Mouse (Mus musculus): ENCODE measurements around the gene Aatk.

The Aatk gene

GRCm38 (mm10) chr11:120046553-120047191 lies at the start of gene Aatk:
Gene Aatk (minus strand): TSS chr11:120047167.
- in situ Hi-C loops (cut with MboI; ENCODE audit: unreplicated experiment in 2 of 2), result no loop called here

GRCm38 (mm10) chr11:120092817-120093591 lies 46.0 kb upstream of the Aatk start:
- in situ Hi-C loops (cut with MboI; ENCODE audit: unreplicated experiment in 2 of 2), result no loop called here

- in situ Hi-C loops (cut with MboI; ENCODE audit: unreplicated experiment in 2 of 2), result no loop called here
Observed at GRCm38 (mm10) chr11:120090661-120091060, 43.7 kb upstream of the Aatk start.

DNA sequence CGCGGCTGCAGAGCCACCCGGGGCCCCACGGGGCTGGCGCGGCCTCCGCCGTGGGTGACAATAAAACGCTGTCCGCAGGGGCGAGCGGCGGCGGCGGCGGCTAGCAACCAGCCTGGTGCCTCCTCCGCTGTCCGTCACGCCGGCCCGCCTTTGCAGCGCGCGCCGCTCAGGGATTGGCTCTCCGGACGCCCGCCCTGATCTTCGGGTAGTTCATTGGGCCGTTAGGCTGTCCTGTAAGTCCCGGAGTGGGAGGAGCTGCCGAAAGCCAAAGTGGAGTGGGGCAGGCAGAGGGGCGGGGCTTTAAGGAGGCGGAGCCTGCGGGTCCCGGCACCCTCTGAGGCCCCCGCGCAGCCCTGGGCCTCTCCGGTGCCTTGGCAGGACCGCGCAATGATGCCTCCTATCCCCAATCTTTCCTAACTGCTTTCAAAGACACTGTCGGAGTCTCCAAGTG lies 39.8 kb upstream of the Aatk start, which contains the start of gene Cep131:
Gene Cep131, minus strand, starts transcription at position 126 of the 451 bp plus-strand sequence.
- in situ Hi-C loops (cut with MboI; ENCODE audit: unreplicated experiment in 2 of 2), result no loop called here

GRCm38 (mm10) chr11:120085891-120086627 lies 39.1 kb upstream of the Aatk start:
- in situ Hi-C loops (cut with MboI; ENCODE audit: unreplicated experiment in 2 of 2), result no loop called here

GRCm38 (mm10) chr11:120080282-120080681 lies 33.3 kb upstream of the Aatk start:
- in situ Hi-C loops (cut with MboI; ENCODE audit: unreplicated experiment in 2 of 2), result no loop called here

GRCm38 (mm10) chr11:120076191-120076590 lies 29.2 kb upstream of the Aatk start:
- in situ Hi-C loops (cut with MboI; ENCODE audit: unreplicated experiment in 2 of 2), result no loop called here

DNA sequence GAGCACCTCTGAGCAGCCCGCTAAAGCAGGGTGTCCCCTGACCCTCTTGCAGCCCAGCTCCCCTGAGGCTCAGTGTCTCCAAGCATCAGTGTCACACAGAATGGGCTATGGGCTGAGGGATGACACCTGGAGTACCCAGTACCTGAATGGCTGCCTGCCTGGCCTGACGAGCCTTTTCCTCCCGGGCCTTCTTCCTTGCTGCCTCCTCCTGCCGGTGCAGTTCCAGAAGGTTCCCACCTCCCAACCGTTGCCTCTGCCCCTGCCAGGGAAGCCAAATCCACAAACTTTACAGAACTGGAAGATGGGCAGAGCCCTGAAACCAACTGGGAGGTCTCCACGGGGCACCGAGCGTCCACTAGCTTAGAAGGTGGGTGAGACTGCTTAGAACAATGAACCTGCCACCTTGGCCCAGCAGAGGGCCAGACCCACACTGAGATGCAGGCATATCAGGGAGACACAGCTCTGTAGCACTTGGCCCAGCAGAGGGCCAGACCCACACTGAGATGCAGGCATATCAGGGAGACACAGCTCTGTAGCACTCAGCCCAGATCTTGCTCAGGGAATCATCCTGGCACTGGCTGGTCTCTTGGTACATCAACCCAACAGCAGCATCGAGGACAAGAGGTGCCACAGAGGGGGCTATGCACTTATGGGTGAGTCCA lies 26.1 kb upstream of the Aatk start:
- in situ Hi-C loops (cut with MboI; ENCODE audit: unreplicated experiment in 2 of 2), result loop anchor here in 1 of 2 experiments (5.0 kb wide), 1 partner anchor 46 kb away; no protein-coding TSS in a partner anchor

DNA sequence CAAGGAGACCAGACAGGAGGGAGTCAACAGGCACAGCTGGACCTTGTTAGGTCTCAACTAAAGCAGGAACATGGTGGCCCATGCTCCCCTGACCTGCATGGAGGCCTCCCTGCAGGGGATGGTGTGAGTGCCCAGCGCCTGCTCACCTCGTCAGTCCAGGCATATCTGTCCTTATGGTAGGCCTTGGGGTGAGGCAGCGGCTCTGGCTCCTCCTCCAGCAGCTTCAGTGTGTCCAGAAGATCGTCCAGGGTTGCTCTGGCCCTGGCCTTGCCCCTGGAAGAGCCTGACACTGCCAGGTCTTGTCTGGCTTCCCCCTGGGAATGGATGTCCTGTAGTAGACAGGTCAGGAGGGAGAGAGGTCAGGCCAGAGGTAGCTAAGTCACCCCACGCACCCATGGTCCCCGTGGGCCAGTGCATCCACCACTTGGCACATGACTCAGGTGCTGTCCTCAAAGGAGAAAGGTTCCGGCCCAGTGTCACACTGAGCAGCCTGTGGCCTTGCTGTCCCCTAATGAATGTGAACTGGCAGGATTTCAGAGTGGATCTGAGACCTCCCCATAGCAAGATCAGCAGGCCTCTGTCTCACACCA lies 24.9 kb upstream of the Aatk start:
- in situ Hi-C loops (cut with MboI; ENCODE audit: unreplicated experiment in 2 of 2), result loop anchor here in 1 of 2 experiments (5.0 kb wide), 1 partner anchor 45 kb away; no protein-coding TSS in a partner anchor

DNA sequence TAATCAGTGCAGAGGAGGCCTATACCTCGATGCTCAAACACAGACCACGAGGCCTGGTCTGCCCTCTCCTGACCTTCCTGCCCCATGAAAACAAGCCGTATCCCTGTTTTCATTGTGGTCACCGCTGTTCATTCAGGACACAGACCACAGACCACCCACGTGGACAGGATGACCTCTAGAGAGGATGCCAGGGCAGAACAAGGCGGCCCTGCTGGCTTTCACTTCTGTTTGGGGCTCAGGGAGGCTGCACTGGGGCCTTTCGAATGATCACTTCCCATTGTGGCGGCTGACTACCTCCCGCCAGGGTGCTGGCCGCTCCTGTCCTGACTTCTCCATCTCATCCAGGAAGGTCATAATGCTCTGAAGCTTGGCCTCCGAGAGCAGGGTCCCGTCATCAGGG lies 24.1 kb upstream of the Aatk start:
- in situ Hi-C loops (cut with MboI; ENCODE audit: unreplicated experiment in 2 of 2), result loop anchor here in 1 of 2 experiments (5.0 kb wide), 1 partner anchor 44 kb away; no protein-coding TSS in a partner anchor

- in situ Hi-C loops (cut with MboI; ENCODE audit: unreplicated experiment in 2 of 2), result loop anchor here in 1 of 2 experiments (5.0 kb wide), 1 partner anchor 43 kb away; no protein-coding TSS in a partner anchor
Observed at GRCm38 (mm10) chr11:120070286-120070930, 23.4 kb upstream of the Aatk start.

DNA sequence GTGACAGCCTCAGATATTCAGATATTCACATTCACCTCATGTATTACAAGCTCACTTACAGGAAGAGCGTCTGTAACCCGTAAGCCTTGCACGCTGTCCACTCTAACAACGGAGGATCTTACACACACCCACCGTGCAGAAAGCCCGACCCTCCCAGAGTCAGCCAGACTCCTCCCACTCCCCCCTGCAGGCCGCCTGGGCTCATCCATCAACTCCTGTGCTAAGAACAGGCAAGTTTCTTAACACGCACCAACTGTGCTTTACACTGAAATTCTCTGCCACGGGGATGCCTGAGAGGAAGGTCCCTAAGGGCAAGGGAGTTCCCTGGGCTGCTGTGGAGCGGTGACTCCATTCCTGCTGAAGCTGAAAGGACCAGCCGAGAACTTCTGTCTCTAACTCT lies 22.3 kb upstream of the Aatk start:
- in situ Hi-C loops (cut with MboI; ENCODE audit: unreplicated experiment in 2 of 2), result no loop called here

GRCm38 (mm10) chr11:120067834-120068233 lies 20.9 kb upstream of the Aatk start:
- in situ Hi-C loops (cut with MboI; ENCODE audit: unreplicated experiment in 2 of 2), result no loop called here

DNA sequence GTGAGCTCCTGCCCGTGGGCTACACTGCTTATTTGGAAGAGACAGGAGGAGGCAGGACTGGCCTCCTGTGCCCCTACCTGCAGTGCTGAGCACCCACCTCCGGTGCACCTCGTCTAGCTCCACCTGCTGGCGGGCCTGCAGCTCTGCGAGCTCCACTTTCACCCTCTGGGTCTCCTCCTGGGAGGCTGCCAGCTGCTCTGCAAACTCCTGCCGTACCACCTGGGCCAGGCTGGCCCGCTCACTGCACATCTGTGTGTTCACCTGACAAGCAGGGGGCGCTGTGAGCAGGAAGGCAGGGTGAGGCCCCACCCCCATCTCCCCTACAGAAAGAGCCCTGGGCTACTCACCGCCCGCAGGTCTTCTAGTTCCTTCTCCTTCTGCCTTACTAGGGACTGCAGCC lies 18.3 kb upstream of the Aatk start:
- in situ Hi-C loops (cut with MboI; ENCODE audit: unreplicated experiment in 2 of 2), result no loop called here

GRCm38 (mm10) chr11:120064668-120065040 lies 17.7 kb upstream of the Aatk start:
- in situ Hi-C loops (cut with MboI; ENCODE audit: unreplicated experiment in 2 of 2), result no loop called here

GRCm38 (mm10) chr11:120064006-120064667 lies 17.2 kb upstream of the Aatk start:
- in situ Hi-C loops (cut with MboI; ENCODE audit: unreplicated experiment in 2 of 2), result no loop called here

GRCm38 (mm10) chr11:120063326-120063725 lies 16.4 kb upstream of the Aatk start:
- in situ Hi-C loops (cut with MboI; ENCODE audit: unreplicated experiment in 2 of 2), result no loop called here

DNA sequence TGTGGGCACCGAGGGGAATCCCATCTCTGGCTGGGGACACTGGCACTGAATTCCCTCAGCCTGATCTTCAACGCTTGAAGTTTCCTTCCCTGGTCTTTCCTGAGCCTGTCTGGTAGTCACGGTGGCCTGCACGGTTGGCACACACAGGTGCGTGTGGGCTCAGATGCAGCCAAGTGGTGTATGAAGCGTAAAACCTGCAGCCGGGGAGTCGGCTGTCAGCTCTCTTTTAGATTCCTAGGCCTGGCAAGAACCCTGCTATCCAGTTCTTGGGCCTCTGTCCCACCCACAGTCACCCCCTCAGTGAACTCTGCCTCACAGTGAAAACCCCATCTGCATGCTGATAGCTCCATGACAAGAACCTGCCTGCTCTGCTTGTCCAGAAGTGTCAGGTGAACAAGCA lies 13.7 kb upstream of the Aatk start:
- in situ Hi-C loops (cut with MboI; ENCODE audit: unreplicated experiment in 2 of 2), result no loop called here

All from v-Abl transformed pro-B cells (cell line).